Mouse (Mus musculus): ENCODE results near the gene Snrk.

The Snrk gene

GRCm38 (mm10) chr9:122117112-122117616 is at the start of gene Snrk:
TSS of gene Snrk (plus strand) at chr9:122117266.
- peak; percentile 59 for DNase-seq (ENCODE audit: low read depth)

GRCm38 (mm10) chr9:122067654-122068053 is 49.4 kb upstream of the Snrk start:
- no peak for DNase-seq (ENCODE audit: low read depth)

GRCm38 (mm10) chr9:122069560-122070174 is 47.4 kb upstream of the Snrk start:
- DNase-seq (ENCODE audit: low read depth), result no peak

GRCm38 (mm10) chr9:122073980-122074379 is 43.1 kb upstream of the Snrk start:
- no peak for DNase-seq (ENCODE audit: low read depth)

- DNase-seq (ENCODE audit: low read depth), result no peak
These were observed 42.5 kb upstream of the Snrk start for GRCm38 (mm10) chr9:122074575-122074974.

GRCm38 (mm10) chr9:122078456-122078855 is 38.6 kb upstream of the Snrk start:
- DNase-seq (ENCODE audit: low read depth), result no peak

GRCm38 (mm10) chr9:122083698-122084097 is 33.4 kb upstream of the Snrk start:
- DNase-seq (ENCODE audit: low read depth), result no peak

GRCm38 (mm10) chr9:122084175-122084574 is 32.9 kb upstream of the Snrk start:
- DNase-seq (ENCODE audit: low read depth), result no peak

- no peak for DNase-seq (ENCODE audit: low read depth)
These were observed 32.4 kb upstream of the Snrk start for GRCm38 (mm10) chr9:122084636-122085035.

- no peak for DNase-seq (ENCODE audit: low read depth)
These were observed 32.0 kb upstream of the Snrk start for GRCm38 (mm10) chr9:122085055-122085454.

- no peak for DNase-seq (ENCODE audit: low read depth)
These were observed 31.4 kb upstream of the Snrk start for GRCm38 (mm10) chr9:122085550-122086205.

- no peak for DNase-seq (ENCODE audit: low read depth)
These were observed 30.0 kb upstream of the Snrk start for GRCm38 (mm10) chr9:122087086-122087485.

GRCm38 (mm10) chr9:122091171-122091570 is 25.9 kb upstream of the Snrk start:
- no peak for DNase-seq (ENCODE audit: low read depth)

- DNase-seq (ENCODE audit: low read depth), result no peak
These were observed 25.3 kb upstream of the Snrk start for GRCm38 (mm10) chr9:122091782-122092228.

GRCm38 (mm10) chr9:122094171-122094570 is 22.9 kb upstream of the Snrk start:
- no peak for DNase-seq (ENCODE audit: low read depth)

- DNase-seq (ENCODE audit: low read depth), result peak; percentile 40
These were observed 20.1 kb upstream of the Snrk start for GRCm38 (mm10) chr9:122096822-122097511.

GRCm38 (mm10) chr9:122097535-122097934 is 19.5 kb upstream of the Snrk start:
- DNase-seq (ENCODE audit: low read depth), result peak; percentile 47

- DNase-seq (ENCODE audit: low read depth), result no peak
These were observed 16.4 kb upstream of the Snrk start for GRCm38 (mm10) chr9:122100584-122101127.

- DNase-seq (ENCODE audit: low read depth), result no peak
These were observed 15.9 kb upstream of the Snrk start for GRCm38 (mm10) chr9:122101196-122101595.

- no peak for DNase-seq (ENCODE audit: low read depth)
These were observed 13.3 kb upstream of the Snrk start for GRCm38 (mm10) chr9:122103550-122104284.

- no peak for DNase-seq (ENCODE audit: low read depth)
These were observed 12.7 kb upstream of the Snrk start for GRCm38 (mm10) chr9:122104285-122104829.
